Mouse (Mus musculus) intestine, embryonic 15.5 days (tissue): Measurements from ENCODE around the gene Atp1a4. TPM values are rescaled to one million over a fixed set of nuclear protein-coding genes. Genes with fewer than 3 reads are reported as not detected.

Source experiments
- ATAC-seq: fragments of 200-750 bp; cut with Nextera tagmentation; 2 replicates; pipeline ENCODE4 v1.8.0; 2017; ENCODE audit warnings: moderate TSS enrichment, moderate library complexity
- H3K27ac ChIP-seq: fragments of 300-500 bp; sonication (generic); 2 replicates; pipeline ENCODE4 v1.5.1; 2015; ENCODE audit warnings: mild to moderate bottlenecking, inconsistent platforms
- H3K27me3 ChIP-seq: fragments of 300-500 bp; sonication (generic); replicated peaks from 2 replicates; pipeline ENCODE4 v1.6.1; 2015; ENCODE audit warnings: inconsistent platforms
- H3K36me3 ChIP-seq: fragments of 300-500 bp; sonication (generic); 2 replicates; pipeline ENCODE4 v1.6.1; 2015; ENCODE audit warnings: inconsistent platforms
- H3K4me1 ChIP-seq: fragments of 300-500 bp; sonication (generic); replicated peaks from 2 replicates; pipeline ENCODE4 v1.6.1; 2015; ENCODE audit warnings: inconsistent platforms
- H3K4me2 ChIP-seq: fragments of 300-500 bp; sonication (generic); replicated peaks from 2 replicates; pipeline ENCODE4 v1.6.1; 2015; ENCODE audit warnings: mild to moderate bottlenecking, inconsistent platforms
- H3K4me3 ChIP-seq: fragments of 300-500 bp; sonication (generic); replicated peaks from 2 replicates; pipeline ENCODE4 v1.5.1; 2015; ENCODE audit warnings: inconsistent platforms
- H3K9ac ChIP-seq: fragments of 300-500 bp; sonication (generic); 2 replicates; pipeline ENCODE4 v1.6.1; 2015; ENCODE audit warnings: inconsistent platforms
- H3K9me3 ChIP-seq: fragments of 300-500 bp; sonication (generic); 2 replicates; pipeline ENCODE4 v1.6.1; 2016; ENCODE audit warnings: inconsistent platforms
- WGBS: fragments of 180-500 bp; shearing (Covaris S2); methylation state at CpG from one replicate; pipeline ENCODE4 v1.1.7; 2015; 5-methylcytosine and 5-hydroxymethylcytosine counted together
- polyA plus RNA-seq: library from polyadenylated mRNA; unstranded; fragments of >200 nt; fragmentation: Nextera tagmentation; extraction: Ambion mirVana; gene quantifications from 2 replicates; pipeline ENCODE4 v1.2.1, GENCODE M21; 2015

Gene Atp1a4
- polyA plus RNA-seq, 1 experiment from 2014 or later = not detected

- peak overlapping the region; percentile 18; the same call in 1 of the 2 replicates for H3K4me2 ChIP-seq
- no peaks in the 10 kb centered on the region for H3K36me3 ChIP-seq
- H3K9me3 ChIP-seq = no peaks in the 10 kb centered on the region
- H3K27ac ChIP-seq = no peak overlapping the region
- 26% methylated on average over 16 of the region's 16 CpGs for WGBS
- no peak for ATAC-seq
- no peaks in the 10 kb centered on the region for H3K4me1 ChIP-seq
- no peak overlapping the region for H3K9ac ChIP-seq
- H3K4me3 ChIP-seq = no peak overlapping the region
- 0 out of 2 replicates have a peak, but pooled peaks cover 4% of the 10 kb centered on the region for H3K27me3 ChIP-seq
Measured at GRCm38 (mm10) chr1:172243547-172244205, 14.5 kb downstream of the Atp1a4 start.

GRCm38 (mm10) chr1:172242401-172242800 lies 15.8 kb downstream of the Atp1a4 start:
- 66% methylated on average over 2 of the region's 2 CpGs for WGBS
- no peak overlapping the region for H3K4me3 ChIP-seq
- no peak overlapping the region for H3K4me2 ChIP-seq
- H3K9me3 ChIP-seq = no peaks in the 10 kb centered on the region
- H3K36me3 ChIP-seq = no peaks in the 10 kb centered on the region
- no peak overlapping the region for H3K27ac ChIP-seq
- ATAC-seq = no peak
- H3K27me3 ChIP-seq = 0 out of 2 replicates have a peak, but pooled peaks cover 4% of the 10 kb centered on the region
- no peak overlapping the region for H3K9ac ChIP-seq
- H3K4me1 ChIP-seq = no peaks in the 10 kb centered on the region

GRCm38 (mm10) chr1:172240945-172241708 lies 17.1 kb downstream of the Atp1a4 start:
- Histone ChIP-seq H3K4me1 (no peaks in the 10 kb centered on the region), H3K27ac (no peak overlapping the region), H3K9ac (no peak overlapping the region), H3K4me3 (no peak overlapping the region), H3K27me3 (0 out of 2 replicates have a peak, but pooled peaks cover 4% of the 10 kb centered on the region), H3K36me3 (no peaks in the 10 kb centered on the region), H3K9me3 (no peaks in the 10 kb centered on the region), H3K4me2 (no peak overlapping the region)
- 64% methylated on average over 6 of the region's 6 CpGs for WGBS
- no peak for ATAC-seq

- no peak overlapping the region for H3K9ac ChIP-seq
- 91% methylated on average over 1 of the region's 1 CpGs for WGBS
- H3K27me3 ChIP-seq = no peaks in the 10 kb centered on the region
- H3K36me3 ChIP-seq = no peaks in the 10 kb centered on the region
- no peak overlapping the region for H3K4me3 ChIP-seq
- no peak overlapping the region for H3K27ac ChIP-seq
- H3K9me3 ChIP-seq = no peaks in the 10 kb centered on the region
- no peak for ATAC-seq
- no peaks in the 10 kb centered on the region for H3K4me1 ChIP-seq
- no peak overlapping the region for H3K4me2 ChIP-seq
Measured at GRCm38 (mm10) chr1:172229215-172229614, 29.0 kb downstream of the Atp1a4 start.

- no peak overlapping the region for H3K27ac ChIP-seq
- no peak overlapping the region for H3K9ac ChIP-seq
- 94% methylated on average over 2 of the region's 2 CpGs for WGBS
- no peaks in the 10 kb centered on the region for H3K9me3 ChIP-seq
- no peak for ATAC-seq
- H3K36me3 ChIP-seq = no peaks in the 10 kb centered on the region
- no peaks in the 10 kb centered on the region for H3K27me3 ChIP-seq
- H3K4me1 ChIP-seq = no peaks in the 10 kb centered on the region
- no peak overlapping the region for H3K4me3 ChIP-seq
- no peak overlapping the region for H3K4me2 ChIP-seq
Measured at GRCm38 (mm10) chr1:172228209-172228608, 30.0 kb downstream of the Atp1a4 start.

- WGBS = 50% methylated on average over 11 of the region's 11 CpGs
- Histone ChIP-seq H3K27ac (peak overlapping the region; percentile 74), H3K4me1 (peaks cover 32% of the 10 kb centered on the region), H3K4me3 (no peak overlapping the region), H3K27me3 (no peaks in the 10 kb centered on the region), H3K4me2 (no peak overlapping the region), H3K9ac (no peak overlapping the region), H3K36me3 (no peaks in the 10 kb centered on the region), H3K9me3 (no peaks in the 10 kb centered on the region)
- no peak for ATAC-seq
Measured at GRCm38 (mm10) chr1:172221297-172222063, 36.7 kb downstream of the Atp1a4 start.

GRCm38 (mm10) chr1:172220414-172220813 lies 37.8 kb downstream of the Atp1a4 start:
- Histone ChIP-seq H3K4me3 (no peak overlapping the region), H3K27ac (peak overlapping the region; percentile 74), H3K9ac (no peak overlapping the region), H3K36me3 (no peaks in the 10 kb centered on the region), H3K27me3 (no peaks in the 10 kb centered on the region), H3K4me2 (no peak overlapping the region; the same call in 1 of the 2 replicates), H3K4me1 (peaks cover 32% of the 10 kb centered on the region), H3K9me3 (no peaks in the 10 kb centered on the region)
- 25% methylated on average over 10 of the region's 10 CpGs for WGBS
- peak; percentile 59 for ATAC-seq

GRCm38 (mm10) chr1:172219451-172220406 lies 38.5 kb downstream of the Atp1a4 start, which contains the start of gene Casq1:
Casq1 (minus strand) TSS chr1:172219868.
- ATAC-seq = 0 out of 2 replicates have a peak, but pooled peaks have one; percentile 15
- no peaks in the 10 kb centered on the region for H3K36me3 ChIP-seq
- no peaks in the 10 kb centered on the region for H3K9me3 ChIP-seq
- H3K4me3 ChIP-seq = no peak within 1 kb of the TSS
- H3K4me2 ChIP-seq = no peak within 1 kb of the TSS; the same call in 1 of the 2 replicates
- H3K27me3 ChIP-seq = no peaks in the 10 kb centered on the region
- no peak within 1 kb of the TSS for H3K9ac ChIP-seq
- WGBS = 78% methylated on average over 19 of the region's 19 CpGs
- H3K4me1 ChIP-seq = peaks cover 32% of the 10 kb centered on the region
- H3K27ac ChIP-seq = peak within 1 kb of the TSS; percentile 74

GRCm38 (mm10) chr1:172218164-172218910 lies 39.9 kb downstream of the Atp1a4 start:
- WGBS = 64% methylated on average over 15 of the region's 15 CpGs
- Histone ChIP-seq H3K27me3 (no peaks in the 10 kb centered on the region), H3K4me1 (peaks cover 32% of the 10 kb centered on the region), H3K27ac (no peak overlapping the region), H3K36me3 (no peaks in the 10 kb centered on the region), H3K4me3 (no peak overlapping the region), H3K9me3 (no peaks in the 10 kb centered on the region), H3K4me2 (no peak overlapping the region), H3K9ac (no peak overlapping the region)
- no peak for ATAC-seq

- H3K9me3 ChIP-seq = no peaks in the 10 kb centered on the region
- H3K4me2 ChIP-seq = peak overlapping the region; percentile 55
- H3K27me3 ChIP-seq = no peaks in the 10 kb centered on the region
- H3K27ac ChIP-seq = peak overlapping the region; percentile 79
- H3K36me3 ChIP-seq = no peaks in the 10 kb centered on the region
- H3K9ac ChIP-seq = 0 out of 2 replicates have a peak overlapping the region, but pooled peaks have one; percentile 23
- no peak overlapping the region; the same call in 1 of the 2 replicates for H3K4me3 ChIP-seq
- ATAC-seq = peak; percentile 73
- peaks cover 36% of the 10 kb centered on the region for H3K4me1 ChIP-seq
- 0% methylated on average over 5 of the region's 5 CpGs for WGBS
Measured at GRCm38 (mm10) chr1:172217148-172217547, 41.1 kb downstream of the Atp1a4 start.

GRCm38 (mm10) chr1:172214748-172215147 lies 43.5 kb downstream of the Atp1a4 start:
- H3K27me3 ChIP-seq = no peaks in the 10 kb centered on the region
- 48% methylated on average over 3 of the region's 3 CpGs for WGBS
- no peaks in the 10 kb centered on the region for H3K36me3 ChIP-seq
- H3K9ac ChIP-seq = no peak overlapping the region
- H3K27ac ChIP-seq = 0 out of 2 replicates have a peak overlapping the region, but pooled peaks have one; percentile 15
- H3K4me3 ChIP-seq = no peak overlapping the region
- no peak for ATAC-seq
- no peak overlapping the region for H3K4me2 ChIP-seq
- peaks cover 16% of the 10 kb centered on the region for H3K4me1 ChIP-seq
- no peaks in the 10 kb centered on the region for H3K9me3 ChIP-seq
